7 mouse cellular contexts compared by ENCODE assay signal in the genomic region with DNA sequence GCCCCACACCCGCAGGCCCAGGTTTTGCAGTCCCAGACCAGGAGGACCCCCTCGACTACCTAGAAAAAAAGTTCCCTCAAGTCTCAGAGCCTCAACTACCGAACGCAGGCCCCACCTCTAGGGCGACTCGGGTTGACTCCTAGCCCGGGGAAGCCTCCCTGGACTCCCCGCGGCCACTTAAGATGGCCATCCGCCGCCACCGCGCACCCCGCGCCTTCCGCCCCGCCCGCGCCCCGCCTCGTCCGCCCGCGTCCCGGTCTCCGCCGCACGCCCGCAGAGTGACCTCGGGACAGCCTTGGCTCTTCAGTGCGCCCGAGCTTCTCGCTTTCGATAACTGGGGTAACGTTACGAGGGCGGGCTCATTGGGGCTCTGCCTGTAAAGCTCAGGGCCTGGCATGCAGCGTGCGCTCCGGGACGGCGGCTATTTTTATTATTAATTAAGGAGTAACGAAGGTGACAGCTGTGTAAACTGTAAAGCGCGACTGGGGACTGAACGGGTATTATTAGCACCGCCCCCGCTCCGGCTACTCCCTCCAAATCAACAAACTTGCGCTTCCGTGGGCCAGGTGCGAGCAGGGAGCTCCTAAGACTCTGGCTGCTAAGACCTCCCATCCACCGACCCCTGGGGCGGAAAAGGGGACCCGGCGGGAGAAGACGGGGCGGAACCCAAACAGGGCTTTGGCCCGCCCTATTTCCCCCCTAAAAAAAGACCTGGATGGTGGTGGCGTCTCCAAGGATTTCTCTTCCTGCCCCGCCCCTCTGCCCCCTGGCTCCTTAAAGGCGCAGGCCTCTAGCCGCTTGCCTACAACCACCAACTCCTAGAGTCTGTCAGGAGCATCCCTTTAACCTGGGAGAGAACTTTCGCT. TPM values are rescaled to one million over a fixed set of nuclear protein-coding genes. Genes with fewer than 3 reads are reported as not detected.
DNase-seq lines count a peak whose midpoint lies in the region; ATAC-seq and TF ChIP-seq lines count a peak whose summit lies in the region.

Gene Inppl1, minus strand, starts transcription at position 624 of the 866 bp plus-strand sequence.

- peak within 1 kb of the TSS; percentile 63 for H3K4me3 ChIP-seq in cortical plate, adult 2 months (ENCODE audit: insufficient read depth, low read length)

- intact Hi-C loops in gastrocnemius, postnatal 14 days (cut with DNase I; ENCODE audit: low total_unique reads), result loop anchor here (10.0 kb wide), 1 partner anchor 163 kb away; no protein-coding TSS in a partner anchor
- intact Hi-C loops in left cerebral cortex, postnatal 10 days (cut with DNase I), result loop anchor here (5.0 kb wide), 2 partner anchors 59 to 161 kb away; no protein-coding TSS in a partner anchor

- DNase-seq in adipocyte (ENCODE audit: low spot score), result peak; percentile 76
- peak; percentile 89 for DNase-seq in gastrocnemius, postnatal 14 days
- peak; percentile 57 for DNase-seq in induced T-regulatory cell, adult 2 months (ENCODE audit: low read depth)
- peak; percentile 48 to 92 for DNase-seq in left cerebral cortex, postnatal 10 days (ENCODE audit: extremely low spot score in 1 of 2, low spot score in 2 of 2)
- peak; percentile 72 to 83 for DNase-seq in right cerebral cortex, postnatal 36 days (ENCODE audit: low spot score in 2 of 2)

- peak; percentile 35 for ATAC-seq in megakaryocyte progenitor cell, adult 5-6 weeks (replicated peaks; ENCODE audit: poor library complexity)

- no peak; the same call in 1 of the 2 replicates for TF ChIP-seq POLR2A in cortical plate, adult 2 months (IDR thresholded peaks at IDR 0.05; ENCODE audit: extremely low read depth, insufficient read depth, low read length)

- TF ChIP-seq CTCF in cortical plate, adult 2 months (IDR thresholded peaks at IDR 0.05; ENCODE audit: extremely low read depth, insufficient read depth, low read length), result 0 out of 2 replicates have a peak, but pooled peaks have one; percentile 2

- peak within 1 kb of the TSS; percentile 74 for H3K27ac ChIP-seq in cortical plate, adult 2 months (ENCODE audit: insufficient read depth, low read length)

- no peaks in the 10 kb centered on the region for H3K4me1 ChIP-seq in cortical plate, adult 2 months (ENCODE audit: control insufficient read depth, insufficient read depth, low read length)

RNA-seq across cellular contexts. Expression of gene Inppl1, which starts in this region (rescaled TPM):
- polyA plus RNA-seq in cortical plate, adult 2 months (2012; rRNA removed), result 36.5 and 40.7 TPM in 2 replicates
- total RNA-seq in gastrocnemius, postnatal 14 days (2021), result 10 to 100 TPM; 67.0 to 73.8 TPM
- total RNA-seq in left cerebral cortex, postnatal 10 days (2021), result 10 to 100 TPM; 19.2 to 22.3 TPM
- total RNA-seq in megakaryocyte progenitor cell, adult 5-6 weeks (2015), result 1.2 and 4.0 TPM in 2 replicates
- 1.6 and 4.6 TPM in 2 replicates for total RNA-seq in megakaryocyte progenitor cell, adult 5-6 weeks (2017)

Comparison
In these comparisons a context has a peak if more than half of its experiments do, and no peak if none do; other contexts are left out.
1. Peak in every context shown above with its lines: DNase-seq, ATAC-seq, H3K4me3 ChIP-seq and H3K27ac ChIP-seq.